Mouse (Mus musculus): ENCODE results near the gene Gucy2g.
"Not testable (repeated sequence)": the region's sequence is repeated elsewhere in the genome, so short reads cannot be mapped to it uniquely, and the experiment has no call there.

The Gucy2g gene

GRCm38 (mm10) chr19:55165183-55165865, 75.7 kb downstream of the Gucy2g start:
- no peak for DNase-seq (ENCODE audit: low spot score in 2 of 2)

GRCm38 (mm10) chr19:55164162-55164561, 76.9 kb downstream of the Gucy2g start:
- DNase-seq (ENCODE audit: low spot score in 2 of 2) = no peak

GRCm38 (mm10) chr19:55162271-55162670, 78.8 kb downstream of the Gucy2g start:
- DNase-seq (ENCODE audit: low spot score in 2 of 2) = no peak

- DNase-seq (ENCODE audit: low spot score in 2 of 2) = no peak
These were observed 81.2 kb downstream of the Gucy2g start for GRCm38 (mm10) chr19:55159826-55160225.

- no peak for DNase-seq (ENCODE audit: low spot score in 2 of 2)
These were observed 82.4 kb downstream of the Gucy2g start for GRCm38 (mm10) chr19:55158606-55159005.

- DNase-seq (ENCODE audit: low spot score in 2 of 2) = no peak
These were observed 84.0 kb downstream of the Gucy2g start for GRCm38 (mm10) chr19:55157029-55157428.

- no peak for DNase-seq (ENCODE audit: low spot score in 2 of 2)
These were observed 88.1 kb downstream of the Gucy2g start for GRCm38 (mm10) chr19:55152983-55153382.

- not testable (repeated sequence) for DNase-seq (ENCODE audit: low spot score in 2 of 2)
These were observed 88.8 kb downstream of the Gucy2g start for GRCm38 (mm10) chr19:55152274-55152673.

GRCm38 (mm10) chr19:55149646-55150045, 91.4 kb downstream of the Gucy2g start:
- no peak for DNase-seq (ENCODE audit: low spot score in 2 of 2)

- DNase-seq (ENCODE audit: low spot score in 2 of 2) = no peak
These were observed 92.9 kb downstream of the Gucy2g start for GRCm38 (mm10) chr19:55148109-55148508.
